Mouse (Mus musculus): ENCODE data around the gene Chrm4. TPM values are rescaled to one million over a fixed set of nuclear protein-coding genes. Genes with fewer than 3 reads are reported as not detected.

Gene Chrm4
- polyA plus RNA-seq, 1 experiment = 2.0 TPM

GRCm38 (mm10) chr2:91923415-91924337, 3.4 kb upstream of the Chrm4 start:
- peak; percentile 84 for DNase-seq (ENCODE audit: low read depth)
- TF ChIP-seq POLR2A (IDR thresholded peaks at IDR 0.05; ENCODE audit: borderline replicate concordance, extremely low read depth, insufficient read depth, insufficient read length, poor library complexity, severe bottlenecking) = no peak
- peak; percentile 80 for TF ChIP-seq CTCF (IDR thresholded peaks at IDR 0.05; ENCODE audit: borderline replicate concordance, extremely low read depth, insufficient read depth, insufficient read length)

- DNase-seq (ENCODE audit: low read depth) = no peak
- TF ChIP-seq CTCF (IDR thresholded peaks at IDR 0.05; ENCODE audit: borderline replicate concordance, extremely low read depth, insufficient read depth, insufficient read length) (no peak), POLR2A (IDR thresholded peaks at IDR 0.05; ENCODE audit: borderline replicate concordance, extremely low read depth, insufficient read depth, insufficient read length, poor library complexity, severe bottlenecking) (no peak)
These were observed 2.3 kb upstream of the Chrm4 start for GRCm38 (mm10) chr2:91924726-91925125.

- TF ChIP-seq CTCF (IDR thresholded peaks at IDR 0.05; ENCODE audit: borderline replicate concordance, extremely low read depth, insufficient read depth, insufficient read length) (no peak), POLR2A (IDR thresholded peaks at IDR 0.05; ENCODE audit: borderline replicate concordance, extremely low read depth, insufficient read depth, insufficient read length, poor library complexity, severe bottlenecking) (no peak)
These were observed 1.6 kb upstream of the Chrm4 start for GRCm38 (mm10) chr2:91925442-91925841.

GRCm38 (mm10) chr2:91927826-91928533, 931 bp downstream of the Chrm4 start:
- no peak for TF ChIP-seq POLR2A (IDR thresholded peaks at IDR 0.05; ENCODE audit: borderline replicate concordance, extremely low read depth, insufficient read depth, insufficient read length, poor library complexity, severe bottlenecking)
- peak; percentile 63 for TF ChIP-seq CTCF (IDR thresholded peaks at IDR 0.05; ENCODE audit: borderline replicate concordance, extremely low read depth, insufficient read depth, insufficient read length)
- DNase-seq (ENCODE audit: low read depth) = peak; percentile 64

More at GRCm38 (mm10) chr2:91925442-91925841, 1.6 kb upstream of the Chrm4 start:
- DNase-seq (ENCODE audit: low read depth) = peak; percentile 12

GRCm38 (mm10) chr2:91928534-91929350, 1.7 kb downstream of the Chrm4 start:
- DNase-seq (ENCODE audit: low read depth) = no peak
- TF ChIP-seq POLR2A (IDR thresholded peaks at IDR 0.05; ENCODE audit: borderline replicate concordance, extremely low read depth, insufficient read depth, insufficient read length, poor library complexity, severe bottlenecking) (no peak), CTCF (IDR thresholded peaks at IDR 0.05; ENCODE audit: borderline replicate concordance, extremely low read depth, insufficient read depth, insufficient read length) (no peak)

- DNase-seq (ENCODE audit: low read depth) = no peak
- TF ChIP-seq CTCF (IDR thresholded peaks at IDR 0.05; ENCODE audit: borderline replicate concordance, extremely low read depth, insufficient read depth, insufficient read length) (no peak), POLR2A (IDR thresholded peaks at IDR 0.05; ENCODE audit: borderline replicate concordance, extremely low read depth, insufficient read depth, insufficient read length, poor library complexity, severe bottlenecking) (no peak)
These were observed 2.4 kb downstream of the Chrm4 start for GRCm38 (mm10) chr2:91929455-91929854.

- peak; percentile 89 for DNase-seq (ENCODE audit: low read depth)
- TF ChIP-seq POLR2A (IDR thresholded peaks at IDR 0.05; ENCODE audit: borderline replicate concordance, extremely low read depth, insufficient read depth, insufficient read length, poor library complexity, severe bottlenecking) (no peak), CTCF (IDR thresholded peaks at IDR 0.05; ENCODE audit: borderline replicate concordance, extremely low read depth, insufficient read depth, insufficient read length) (peak; percentile 82)
These were observed 2.9 kb downstream of the Chrm4 start for GRCm38 (mm10) chr2:91929936-91930335.

GRCm38 (mm10) chr2:91930761-91931291, 3.8 kb downstream of the Chrm4 start:
- TF ChIP-seq CTCF (IDR thresholded peaks at IDR 0.05; ENCODE audit: borderline replicate concordance, extremely low read depth, insufficient read depth, insufficient read length) = no peak
- no peak for TF ChIP-seq POLR2A (IDR thresholded peaks at IDR 0.05; ENCODE audit: borderline replicate concordance, extremely low read depth, insufficient read depth, insufficient read length, poor library complexity, severe bottlenecking)
- DNase-seq (ENCODE audit: low read depth) = peak; percentile 56

- DNase-seq (ENCODE audit: low read depth) = peak; percentile 91
- TF ChIP-seq POLR2A (IDR thresholded peaks at IDR 0.05; ENCODE audit: borderline replicate concordance, extremely low read depth, insufficient read depth, insufficient read length, poor library complexity, severe bottlenecking) (peak; percentile 61; the same call in 1 of the 2 replicates), CTCF (IDR thresholded peaks at IDR 0.05; ENCODE audit: borderline replicate concordance, extremely low read depth, insufficient read depth, insufficient read length) (no peak)
These were observed 4.5 kb downstream of the Chrm4 start for GRCm38 (mm10) chr2:91931328-91932159.
